Mouse (Mus musculus) kidney, embryonic 14.5 days (tissue): ENCODE measurements around the gene Zfp618. TPM values are rescaled to one million over a fixed set of nuclear protein-coding genes. Genes with fewer than 3 reads are reported as not detected.

Source experiments
- ATAC-seq: fragments of 200-750 bp; cut with Nextera tagmentation; 2 replicates; pipeline ENCODE4 v1.8.0; 2017; ENCODE audit warnings: moderate number of reproducible peaks, mild to moderate bottlenecking, moderate TSS enrichment, moderate library complexity; ENCODE audit not compliant: low FRiP score, low TSS enrichment
- H3K27ac ChIP-seq: fragments of 300-500 bp; sonication (generic); 2 replicates; pipeline ENCODE4 v1.5.1; 2014; ENCODE audit warnings: low read depth, mild to moderate bottlenecking, low read length, moderate library complexity, mixed read lengths
- H3K27me3 ChIP-seq: fragments of 300-500 bp; sonication (generic); 2 replicates; pipeline ENCODE4 v1.6.1; 2014; ENCODE audit warnings: mild to moderate bottlenecking, low read length; ENCODE audit not compliant: control insufficient read depth, insufficient read depth
- H3K36me3 ChIP-seq: fragments of 300-500 bp; sonication (generic); 2 replicates; pipeline ENCODE4 v1.6.1; 2014; ENCODE audit warnings: low read length, mixed read lengths; ENCODE audit not compliant: control insufficient read depth, insufficient read depth
- H3K4me1 ChIP-seq: fragments of 300-500 bp; sonication (generic); 2 replicates; pipeline ENCODE4 v1.6.1; 2014; ENCODE audit warnings: low read length, mixed read lengths; ENCODE audit not compliant: control insufficient read depth, insufficient read depth
- H3K4me2 ChIP-seq: fragments of 300-500 bp; sonication (generic); replicated peaks from 2 replicates; pipeline ENCODE4 v1.6.1; 2014; ENCODE audit warnings: low read depth, mild to moderate bottlenecking, low read length
- H3K4me3 ChIP-seq: fragments of 300-500 bp; sonication (generic); 2 replicates; pipeline ENCODE4 v1.5.1; 2014; ENCODE audit warnings: mild to moderate bottlenecking, low read length
- H3K9ac ChIP-seq: fragments of 300-500 bp; sonication (generic); 2 replicates; pipeline ENCODE4 v1.6.1; 2014; ENCODE audit warnings: low read depth, mild to moderate bottlenecking, low read length, moderate library complexity
- H3K9me3 ChIP-seq: fragments of 300-500 bp; sonication (generic); 2 replicates; pipeline ENCODE4 v1.6.1; 2016; ENCODE audit warnings: low read length; ENCODE audit not compliant: control insufficient read depth
- WGBS: fragments of 180-500 bp; shearing (Covaris S2); extraction: QIAGEN DNeasy Blood & Tissue Kit; methylation state at CpG from one replicate; pipeline ENCODE4 v1.1.7; 2014; 5-methylcytosine and 5-hydroxymethylcytosine counted together
- polyA plus RNA-seq: library from polyadenylated mRNA; unstranded; fragments of >200 nt; fragmentation: Nextera tagmentation; extraction: Ambion mirVana; gene quantifications from 2 replicates; pipeline ENCODE4 v1.2.1, GENCODE M21; 2014

Gene Zfp618
- polyA plus RNA-seq, 1 experiment from 2014 or later = 41.1 TPM

GRCm38 (mm10) chr4:63004519-63004918, 39.1 kb downstream of the Zfp618 start:
- H3K4me3 ChIP-seq = no peak overlapping the region
- H3K4me1 ChIP-seq = peaks cover 29% of the 10 kb centered on the region
- no peaks in the 10 kb centered on the region for H3K27me3 ChIP-seq
- H3K9me3 ChIP-seq = no peaks in the 10 kb centered on the region
- H3K36me3 ChIP-seq = no peaks in the 10 kb centered on the region; the same call in 1 of the 2 replicates
- H3K4me2 ChIP-seq = no peak overlapping the region
- no peak overlapping the region for H3K27ac ChIP-seq
- 84% methylated on average over 11 of the region's 11 CpGs for WGBS
- H3K9ac ChIP-seq = no peak overlapping the region
- no peak for ATAC-seq

GRCm38 (mm10) chr4:63005446-63006185, 40.2 kb downstream of the Zfp618 start:
- Histone ChIP-seq H3K4me2 (no peak overlapping the region), H3K27ac (no peak overlapping the region; the same call in 1 of the 2 replicates), H3K9me3 (no peaks in the 10 kb centered on the region), H3K9ac (no peak overlapping the region), H3K36me3 (no peaks in the 10 kb centered on the region; the same call in 1 of the 2 replicates), H3K27me3 (no peaks in the 10 kb centered on the region), H3K4me3 (no peak overlapping the region), H3K4me1 (peaks cover 20% of the 10 kb centered on the region)
- WGBS = 73% methylated on average over 10 of the region's 10 CpGs
- no peak for ATAC-seq

GRCm38 (mm10) chr4:63006198-63007155, 41.1 kb downstream of the Zfp618 start:
- Histone ChIP-seq H3K4me3 (no peak overlapping the region), H3K4me1 (peaks cover 17% of the 10 kb centered on the region), H3K27me3 (no peaks in the 10 kb centered on the region), H3K36me3 (no peaks in the 10 kb centered on the region; the same call in 1 of the 2 replicates), H3K9ac (no peak overlapping the region), H3K9me3 (no peaks in the 10 kb centered on the region), H3K4me2 (no peak overlapping the region), H3K27ac (no peak overlapping the region; the same call in 1 of the 2 replicates)
- 40% methylated on average over 7 of the region's 7 CpGs for WGBS
- no peak for ATAC-seq

GRCm38 (mm10) chr4:63008206-63008605, 42.8 kb downstream of the Zfp618 start:
- no peak for ATAC-seq
- Histone ChIP-seq H3K9ac (no peak overlapping the region), H3K27me3 (no peaks in the 10 kb centered on the region), H3K4me3 (no peak overlapping the region), H3K9me3 (no peaks in the 10 kb centered on the region), H3K36me3 (no peaks in the 10 kb centered on the region; the same call in 1 of the 2 replicates), H3K4me1 (peaks cover 17% of the 10 kb centered on the region), H3K4me2 (no peak overlapping the region), H3K27ac (no peak overlapping the region)
- 93% methylated on average over 9 of the region's 9 CpGs for WGBS

GRCm38 (mm10) chr4:63008822-63009221, 43.4 kb downstream of the Zfp618 start:
- no peak for ATAC-seq
- no peaks in the 10 kb centered on the region for H3K9me3 ChIP-seq
- H3K36me3 ChIP-seq = no peaks in the 10 kb centered on the region; the same call in 1 of the 2 replicates
- H3K4me1 ChIP-seq = peaks cover 17% of the 10 kb centered on the region
- no peak overlapping the region for H3K9ac ChIP-seq
- H3K27me3 ChIP-seq = no peaks in the 10 kb centered on the region
- H3K4me2 ChIP-seq = no peak overlapping the region
- no peak overlapping the region for H3K4me3 ChIP-seq
- WGBS = 81% methylated on average over 3 of the region's 3 CpGs
- no peak overlapping the region for H3K27ac ChIP-seq

GRCm38 (mm10) chr4:63009821-63010220, 44.4 kb downstream of the Zfp618 start:
- 92% methylated on average over 1 of the region's 1 CpGs for WGBS

GRCm38 (mm10) chr4:63010226-63010625, 44.9 kb downstream of the Zfp618 start:
- Histone ChIP-seq H3K9me3 (no peaks in the 10 kb centered on the region; the same call in 1 of the 2 replicates), H3K4me1 (peaks cover 9% of the 10 kb centered on the region), H3K4me3 (no peak overlapping the region), H3K36me3 (no peaks in the 10 kb centered on the region; the same call in 1 of the 2 replicates), H3K27ac (no peak overlapping the region), H3K27me3 (no peaks in the 10 kb centered on the region), H3K4me2 (no peak overlapping the region), H3K9ac (no peak overlapping the region)
- WGBS = 88% methylated on average over 4 of the region's 4 CpGs
- no peak for ATAC-seq

More at GRCm38 (mm10) chr4:63009821-63010220, 44.4 kb downstream of the Zfp618 start:
- Histone ChIP-seq H3K4me1 (peaks cover 13% of the 10 kb centered on the region), H3K27me3 (no peaks in the 10 kb centered on the region), H3K4me3 (no peak overlapping the region), H3K9ac (no peak overlapping the region), H3K36me3 (no peaks in the 10 kb centered on the region; the same call in 1 of the 2 replicates), H3K4me2 (no peak overlapping the region), H3K27ac (no peak overlapping the region), H3K9me3 (no peaks in the 10 kb centered on the region; the same call in 1 of the 2 replicates)
- no peak for ATAC-seq

- Histone ChIP-seq H3K36me3 (no peaks in the 10 kb centered on the region), H3K4me1 (peaks cover 9% of the 10 kb centered on the region; the same call in 1 of the 2 replicates), H3K9me3 (no peaks in the 10 kb centered on the region; the same call in 1 of the 2 replicates), H3K4me2 (no peak overlapping the region), H3K4me3 (no peak overlapping the region), H3K27ac (no peak overlapping the region), H3K27me3 (no peaks in the 10 kb centered on the region), H3K9ac (no peak overlapping the region)
- WGBS = 91% methylated on average over 10 of the region's 10 CpGs
- no peak for ATAC-seq
Observed at GRCm38 (mm10) chr4:63018616-63019015, 53.2 kb downstream of the Zfp618 start.
